Mouse (Mus musculus) testis, adult 2 months (tissue): ENCODE measurements around the gene Reln. TPM values are rescaled to one million over a fixed set of nuclear protein-coding genes. Genes with fewer than 3 reads are reported as not detected.

Source experiments
- H3K27ac ChIP-seq: fragments of 200-500 bp; 2 replicates; pipeline ENCODE4 v1.5.1; 2012; ENCODE audit warnings: low read depth, low read length; ENCODE audit not compliant: control insufficient read depth, insufficient read depth
- H3K27me3 ChIP-seq: fragments of 200-500 bp; 2 replicates; pipeline ENCODE4 v1.6.1; 2012; ENCODE audit warnings: mild to moderate bottlenecking, low read length, moderate library complexity; ENCODE audit not compliant: control insufficient read depth, insufficient read depth
- H3K36me3 ChIP-seq: fragments of 200-500 bp; 2 replicates; pipeline ENCODE4 v1.6.1; 2012; ENCODE audit warnings: mild to moderate bottlenecking, low read length; ENCODE audit not compliant: control insufficient read depth, insufficient read depth
- H3K4me1 ChIP-seq: fragments of 200-500 bp; 2 replicates; pipeline ENCODE4 v1.6.1; 2012; ENCODE audit warnings: low read length; ENCODE audit not compliant: control insufficient read depth, insufficient read depth
- H3K4me3 ChIP-seq: fragments of 200-500 bp; 2 replicates; pipeline ENCODE4 v1.5.1; 2012; ENCODE audit warnings: low read depth, mild to moderate bottlenecking, low read length, moderate library complexity, mixed read lengths; ENCODE audit not compliant: control insufficient read depth
- CTCF ChIP-seq: fragments of 200-500 bp; IDR thresholded peaks from 2 replicates; pipeline ENCODE4 v1.5.1; 2012; ENCODE audit warnings: low read depth, mild to moderate bottlenecking, inconsistent platforms, low read length, moderate library complexity; ENCODE audit not compliant: control insufficient read depth, insufficient read depth, insufficient replicate concordance
- POLR2A ChIP-seq: fragments of 200-500 bp; IDR thresholded peaks from 2 replicates; pipeline ENCODE4 v1.6.1; 2012; ENCODE audit warnings: low read depth, mild to moderate bottlenecking, inconsistent platforms, low read length, moderate library complexity; ENCODE audit not compliant: control insufficient read depth
- polyA plus RNA-seq: library from polyadenylated mRNA; depleted of rRNA; stranded (reverse); fragments of >200 nt; gene quantifications from 2 replicates; pipeline ENCODE4 v1.2.3, GENCODE M21; 2012

The Reln gene
- polyA plus RNA-seq, 1 experiment: 11.5 TPM

- H3K27ac ChIP-seq: no peak overlapping the region
- TF ChIP-seq POLR2A (no peak), CTCF (no peak)
- H3K27me3 ChIP-seq: no peaks in the 10 kb centered on the region
- no peaks in the 10 kb centered on the region for H3K36me3 ChIP-seq
- H3K4me1 ChIP-seq: no peaks in the 10 kb centered on the region; the same call in 1 of the 2 replicates
- no peak overlapping the region for H3K4me3 ChIP-seq
Observed at GRCm38 (mm10) chr5:22307853-22308252, 36.6 kb downstream of the Reln start.

GRCm38 (mm10) chr5:22307072-22307471 lies 37.4 kb downstream of the Reln start:
- TF ChIP-seq POLR2A (no peak), CTCF (no peak)
- no peak overlapping the region for H3K27ac ChIP-seq
- no peaks in the 10 kb centered on the region for H3K36me3 ChIP-seq
- H3K4me1 ChIP-seq: no peaks in the 10 kb centered on the region; the same call in 1 of the 2 replicates
- no peak overlapping the region for H3K4me3 ChIP-seq
- H3K27me3 ChIP-seq: no peaks in the 10 kb centered on the region

- no peaks in the 10 kb centered on the region for H3K27me3 ChIP-seq
- no peak overlapping the region for H3K4me3 ChIP-seq
- no peaks in the 10 kb centered on the region; the same call in 1 of the 2 replicates for H3K4me1 ChIP-seq
- TF ChIP-seq CTCF (no peak), POLR2A (no peak)
- no peak overlapping the region for H3K27ac ChIP-seq
- no peaks in the 10 kb centered on the region for H3K36me3 ChIP-seq
Observed at GRCm38 (mm10) chr5:22303709-22304108, 40.8 kb downstream of the Reln start.

GRCm38 (mm10) chr5:22302309-22302708 lies 42.2 kb downstream of the Reln start:
- no peak overlapping the region for H3K4me3 ChIP-seq
- no peak overlapping the region for H3K27ac ChIP-seq
- H3K36me3 ChIP-seq: no peaks in the 10 kb centered on the region
- no peak for TF ChIP-seq CTCF
- no peak for TF ChIP-seq POLR2A
- H3K27me3 ChIP-seq: no peaks in the 10 kb centered on the region
- no peaks in the 10 kb centered on the region; the same call in 1 of the 2 replicates for H3K4me1 ChIP-seq

GRCm38 (mm10) chr5:22300788-22301187 lies 43.7 kb downstream of the Reln start:
- Histone ChIP-seq H3K4me3 (no peak overlapping the region), H3K27me3 (no peaks in the 10 kb centered on the region), H3K4me1 (no peaks in the 10 kb centered on the region; the same call in 1 of the 2 replicates), H3K27ac (no peak overlapping the region), H3K36me3 (no peaks in the 10 kb centered on the region)
- no peak for TF ChIP-seq CTCF
- no peak for TF ChIP-seq POLR2A

- TF ChIP-seq CTCF: no peak
- no peak for TF ChIP-seq POLR2A
- H3K36me3 ChIP-seq: no peaks in the 10 kb centered on the region
- no peak overlapping the region for H3K4me3 ChIP-seq
- H3K27me3 ChIP-seq: no peaks in the 10 kb centered on the region
- no peak overlapping the region for H3K27ac ChIP-seq
- H3K4me1 ChIP-seq: no peaks in the 10 kb centered on the region; the same call in 1 of the 2 replicates
Observed at GRCm38 (mm10) chr5:22300046-22300445, 44.5 kb downstream of the Reln start.

GRCm38 (mm10) chr5:22295161-22295560 lies 49.3 kb downstream of the Reln start:
- Histone ChIP-seq H3K27me3 (no peaks in the 10 kb centered on the region), H3K36me3 (no peaks in the 10 kb centered on the region), H3K27ac (no peak overlapping the region), H3K4me1 (no peaks in the 10 kb centered on the region), H3K4me3 (no peak overlapping the region)
- no peak for TF ChIP-seq CTCF
- TF ChIP-seq POLR2A: no peak

GRCm38 (mm10) chr5:22291409-22291808 lies 53.1 kb downstream of the Reln start:
- Histone ChIP-seq H3K4me1 (no peaks in the 10 kb centered on the region), H3K27me3 (no peaks in the 10 kb centered on the region), H3K4me3 (no peak overlapping the region), H3K27ac (no peak overlapping the region), H3K36me3 (no peaks in the 10 kb centered on the region)
- TF ChIP-seq CTCF (no peak), POLR2A (no peak)
